Mouse (Mus musculus): Measurements from ENCODE around the gene Tmx1. TPM values are rescaled to one million over a fixed set of nuclear protein-coding genes. Genes with fewer than 3 reads are reported as not detected.

Gene Tmx1
- polyA plus RNA-seq (2021; fragmentation: Nextera tagmentation), result 25.8 and 28.5 TPM in 2 replicates
- long read RNA-seq, experiment 1, transcript Tmx1-201 (8 exons, 2,795 nt), result major isoform, 324 of 346 reads
- long read RNA-seq, experiment 1, partial matches to known transcripts, result 4 of 346 reads
- long read RNA-seq, experiment 1, other reads (novel, unspliced or antisense), result 18 of 346 reads
- long read RNA-seq, experiment 2, transcript Tmx1-201 (8 exons, 2,795 nt), result major isoform, 43 of 53 reads
- long read RNA-seq, experiment 2, partial matches to known transcripts, result 3 of 53 reads
- long read RNA-seq, experiment 2, other reads (novel, unspliced or antisense), result 7 of 53 reads

GRCm38 (mm10) chr12:70452726-70453645 lies at the start of gene Tmx1:
TSS of gene Tmx1 (plus strand) at chr12:70453095.

Other genes starting within 250 kb of the Tmx1 start
- 2.7 and 3.2 TPM in 2 replicates for gene Pygl, start 221.6 kb upstream of the Tmx1 start, polyA plus RNA-seq (2021; fragmentation: Nextera tagmentation)
- 66.6 and 69.5 TPM in 2 replicates for gene Trim9, start 105.5 kb upstream of the Tmx1 start, polyA plus RNA-seq (2021; fragmentation: Nextera tagmentation)

Data from left cerebral cortex, adult 6 months (tissue).